Mouse (Mus musculus) limb, embryonic 14.5 days (tissue): Measurements from ENCODE around the gene Cebpb. TPM values are rescaled to one million over a fixed set of nuclear protein-coding genes. Genes with fewer than 3 reads are reported as not detected.

ENCODE experiments used
- ATAC-seq: fragments of 200-750 bp; cut with Nextera tagmentation; 2 replicates; pipeline ENCODE4 v1.8.0; 2017; ENCODE audit warnings: low read depth, moderate number of reproducible peaks, moderate TSS enrichment; ENCODE audit not compliant: low FRiP score
- DNase-seq: peaks from one replicate; pipeline ENCODE4 v3.0.0-alpha.2; 2015; ENCODE audit warnings: low spot score
- H3K27ac ChIP-seq: fragments of 300-500 bp; sonication (generic); replicated peaks from 2 replicates; pipeline ENCODE4 v1.5.1; 2014; ENCODE audit warnings: low read depth, mild to moderate bottlenecking, low read length, moderate library complexity, mixed read lengths
- H3K27me3 ChIP-seq: fragments of 300-500 bp; sonication (generic); 2 replicates; pipeline ENCODE4 v1.6.1; 2014; ENCODE audit warnings: low read length, mixed read lengths; ENCODE audit not compliant: control insufficient read depth, insufficient read depth
- H3K36me3 ChIP-seq: fragments of 300-500 bp; sonication (generic); 2 replicates; pipeline ENCODE4 v1.6.1; 2014; ENCODE audit warnings: mild to moderate bottlenecking, low read length, moderate library complexity, mixed read lengths; ENCODE audit not compliant: control insufficient read depth, insufficient read depth
- H3K4me1 ChIP-seq: fragments of 300-500 bp; sonication (generic); 2 replicates; pipeline ENCODE4 v1.6.1; 2014; ENCODE audit warnings: antibody characterized with exemption, low read length, mixed read lengths; ENCODE audit not compliant: control insufficient read depth, insufficient read depth
- H3K4me2 ChIP-seq: fragments of 300-500 bp; sonication (generic); replicated peaks from 2 replicates; pipeline ENCODE4 v1.6.1; 2014; ENCODE audit warnings: low read depth, mild to moderate bottlenecking, low read length, moderate library complexity; ENCODE audit not compliant: severe bottlenecking
- H3K4me3 ChIP-seq: fragments of 300-500 bp; sonication (generic); replicated peaks from 2 replicates; pipeline ENCODE4 v1.5.1; 2014; ENCODE audit warnings: low read length
- H3K9ac ChIP-seq: fragments of 300-500 bp; sonication (generic); 2 replicates; pipeline ENCODE4 v1.6.1; 2014; ENCODE audit warnings: mild to moderate bottlenecking, low read depth, low read length, moderate library complexity; ENCODE audit not compliant: severe bottlenecking
- H3K9me3 ChIP-seq: fragments of 300-500 bp; sonication (generic); 2 replicates; pipeline ENCODE4 v1.6.1; 2016; ENCODE audit warnings: low read length; ENCODE audit not compliant: control insufficient read depth
- POLR2A ChIP-seq: fragments of 200-500 bp; IDR thresholded peaks from 2 replicates; pipeline ENCODE4 v1.8.0; 2012; ENCODE audit warnings: inconsistent platforms, mild to moderate bottlenecking, moderate library complexity, borderline replicate concordance; ENCODE audit not compliant: insufficient read depth, insufficient read length; ENCODE audit errors: extremely low read depth
- whole genome bisulfite sequencing: fragments of 180-500 bp; shearing (Covaris S2); extraction: QIAGEN DNeasy Blood & Tissue Kit; methylation state at CpG from one replicate; pipeline ENCODE4 v1.1.7; 2014; 5-methylcytosine and 5-hydroxymethylcytosine counted together
- polyA plus RNA-seq, 2 experiments: library from polyadenylated mRNA; depleted of rRNA in 1 of 2; stranded (reverse) in 1 of 2; unstranded in 1 of 2; fragments of >200 nt; fragmentation: Nextera tagmentation in 1 of 2; extraction: Ambion mirVana in 1 of 2; gene quantifications; 2 replicates each; pipeline versions ENCODE4 v1.2.1 to v1.2.3; 2012 to 2014

Cebpb gene
- polyA plus RNA-seq, 2 experiments: 27.4 to 29.7 TPM

DNA sequence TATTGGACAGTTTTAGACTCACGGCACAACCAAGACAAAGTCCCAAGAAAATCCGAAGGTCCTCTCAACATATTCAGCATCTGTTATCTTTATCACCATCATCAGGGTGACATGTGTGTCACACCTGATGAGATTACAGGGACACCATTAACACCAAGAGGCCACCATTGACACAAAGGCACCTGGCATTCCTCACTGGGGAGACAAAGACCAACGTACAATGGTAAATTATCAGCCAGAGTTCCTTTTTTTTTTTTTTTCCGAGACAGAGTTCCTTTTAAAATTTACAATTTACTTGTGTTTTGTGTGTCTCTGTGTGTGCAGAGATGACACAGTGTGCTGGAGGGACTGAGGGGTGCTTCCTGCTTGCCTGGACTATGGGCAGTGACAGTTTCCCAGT, 19.3 kb upstream of the Cebpb start:
- DNase-seq (no peak), ATAC-seq (no peak)
- Histone ChIP-seq H3K9me3 (no peaks in the 10 kb centered on the region), H3K36me3 (no peaks in the 10 kb centered on the region), H3K27me3 (no peaks in the 10 kb centered on the region), H3K9ac (no peak overlapping the region), H3K4me1 (no peaks in the 10 kb centered on the region), H3K4me2 (no peak overlapping the region), H3K27ac (no peak overlapping the region), H3K4me3 (no peak overlapping the region)
- no peak for TF ChIP-seq POLR2A
- 74% methylated on average over 4 of the region's 4 CpGs for WGBS

DNA sequence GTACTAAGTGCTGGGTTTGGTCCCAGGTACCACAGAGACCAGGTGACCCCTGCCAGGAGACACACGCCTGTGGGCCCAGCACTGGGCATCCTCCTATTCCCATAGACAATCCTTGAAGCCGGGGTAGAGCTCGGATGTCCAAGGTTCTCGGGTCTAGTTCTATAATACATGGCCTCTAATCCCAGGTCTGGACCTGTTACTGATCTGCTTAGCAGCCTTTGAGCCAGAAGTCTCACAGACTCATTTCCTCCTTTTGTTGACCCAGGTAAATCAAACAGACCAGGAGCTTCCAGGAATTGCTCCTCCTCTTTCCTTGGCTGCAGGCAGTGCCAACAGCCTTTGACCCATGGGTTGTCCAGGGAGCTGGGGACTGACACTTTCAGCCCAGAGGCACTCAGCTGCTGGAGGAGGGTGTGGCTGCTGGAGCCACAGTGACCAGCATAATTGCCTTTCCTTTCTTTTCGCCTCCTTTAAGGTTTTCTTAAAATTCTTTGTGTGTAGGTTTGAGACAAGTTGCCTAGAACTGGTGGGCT, 17.5 kb upstream of the Cebpb start:
- DNase-seq (no peak), ATAC-seq (no peak)
- no peaks in the 10 kb centered on the region for H3K27me3 ChIP-seq
- H3K4me1 ChIP-seq: no peaks in the 10 kb centered on the region
- no peak overlapping the region for H3K9ac ChIP-seq
- H3K27ac ChIP-seq: no peak overlapping the region
- H3K4me3 ChIP-seq: no peak overlapping the region
- no peak overlapping the region for H3K4me2 ChIP-seq
- TF ChIP-seq POLR2A: no peak
- H3K36me3 ChIP-seq: no peaks in the 10 kb centered on the region
- WGBS: 78% methylated on average over 5 of the region's 5 CpGs
- no peaks in the 10 kb centered on the region for H3K9me3 ChIP-seq

DNA sequence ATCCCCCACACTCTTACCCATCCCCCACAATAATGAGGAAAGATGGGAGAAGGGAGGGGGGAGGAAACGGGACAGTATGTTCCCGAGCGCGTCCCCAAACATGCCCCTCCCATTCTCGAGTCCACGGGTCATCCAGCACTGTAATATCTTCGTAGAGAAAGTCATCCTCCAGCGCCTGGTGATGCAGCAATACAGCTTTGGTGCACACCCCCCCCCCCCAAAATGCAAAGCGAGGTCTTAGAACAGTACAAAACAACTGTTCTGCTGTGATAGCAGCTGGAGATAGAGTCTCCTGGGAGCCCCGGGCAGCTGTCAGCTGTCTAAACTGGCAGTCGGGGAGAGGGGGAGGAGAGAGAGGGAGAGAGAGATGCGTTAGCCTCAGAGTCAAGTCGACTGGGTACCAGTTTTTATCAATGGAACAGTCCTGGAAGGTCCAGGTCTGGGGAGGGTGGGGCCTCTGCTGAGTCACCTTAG, 16.5 kb upstream of the Cebpb start:
- TF ChIP-seq POLR2A: no peak
- H3K4me1 ChIP-seq: no peaks in the 10 kb centered on the region
- 42% methylated on average over 13 of the region's 13 CpGs for WGBS
- H3K9ac ChIP-seq: no peak overlapping the region
- no peak overlapping the region for H3K27ac ChIP-seq
- H3K36me3 ChIP-seq: no peaks in the 10 kb centered on the region
- H3K4me2 ChIP-seq: no peak overlapping the region
- H3K4me3 ChIP-seq: no peak overlapping the region
- peak; percentile 60; the same call in 1 of the 2 replicates for ATAC-seq
- peak; percentile 38 for DNase-seq
- H3K27me3 ChIP-seq: no peaks in the 10 kb centered on the region
- no peaks in the 10 kb centered on the region for H3K9me3 ChIP-seq

DNA sequence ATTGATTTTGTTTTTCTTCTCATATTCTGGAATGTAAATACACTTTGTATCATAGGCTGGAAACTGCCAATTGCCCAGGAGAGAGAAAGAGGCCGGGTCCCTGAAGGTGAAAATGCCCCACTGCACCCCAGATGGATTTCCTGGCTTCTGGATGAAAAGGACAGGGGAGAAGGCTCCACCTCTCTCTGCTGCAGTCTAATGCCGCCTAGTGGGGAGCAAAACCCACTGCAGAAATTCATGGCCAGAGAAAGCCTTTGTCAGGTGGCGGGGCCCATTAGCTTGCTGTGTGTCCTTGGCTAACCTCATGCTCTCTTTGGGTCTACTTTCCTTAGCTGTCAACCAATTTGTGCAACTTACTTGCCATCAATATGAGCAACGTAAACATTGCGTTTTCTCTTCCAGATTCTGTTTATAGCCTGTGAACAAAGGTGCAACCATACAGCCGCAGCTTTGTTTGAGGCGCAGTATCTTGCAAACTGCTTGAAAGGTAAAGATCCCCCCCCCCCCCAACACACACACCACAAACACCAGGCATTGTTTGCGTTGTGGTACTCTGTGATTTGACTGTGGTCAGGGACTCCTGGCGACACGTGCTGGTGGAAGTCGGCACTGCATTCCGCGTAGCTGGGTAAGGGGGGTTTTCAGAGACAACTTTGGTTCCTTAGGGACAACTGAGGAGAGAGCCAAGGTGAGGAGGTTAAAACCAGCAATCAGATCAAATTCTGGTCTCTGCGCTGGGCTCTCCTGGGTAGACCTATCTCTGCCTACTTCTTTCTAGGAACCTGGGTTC, 13.4 kb upstream of the Cebpb start:
- DNase-seq (no peak), ATAC-seq (no peak)
- H3K9ac ChIP-seq: no peak overlapping the region
- 43% methylated on average over 14 of the region's 14 CpGs for WGBS
- TF ChIP-seq POLR2A: no peak
- no peaks in the 10 kb centered on the region for H3K9me3 ChIP-seq
- H3K27me3 ChIP-seq: no peaks in the 10 kb centered on the region
- H3K4me2 ChIP-seq: no peak overlapping the region
- H3K27ac ChIP-seq: no peak overlapping the region
- H3K4me1 ChIP-seq: no peaks in the 10 kb centered on the region
- no peaks in the 10 kb centered on the region for H3K36me3 ChIP-seq
- no peak overlapping the region for H3K4me3 ChIP-seq

DNA sequence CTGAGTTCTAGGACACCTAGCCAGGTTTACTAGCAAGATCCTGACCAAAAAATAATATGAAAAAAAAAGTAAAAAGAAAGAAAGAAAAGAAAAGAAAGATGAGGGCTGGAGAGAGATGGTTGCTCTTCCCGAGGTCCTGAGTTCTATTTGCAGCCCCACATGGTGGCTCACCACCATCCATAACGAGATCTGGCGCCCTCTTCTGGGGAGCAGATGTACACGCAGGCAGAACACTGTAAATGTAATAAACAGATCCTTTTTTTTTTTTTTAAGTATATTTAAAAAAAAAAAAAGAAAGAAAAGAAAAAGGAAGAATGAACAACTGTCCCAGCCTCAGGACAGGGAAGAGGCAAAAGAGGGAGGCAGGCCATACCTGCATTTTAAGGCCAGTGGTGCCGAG, 10.1 kb upstream of the Cebpb start:
- no peaks in the 10 kb centered on the region for H3K27me3 ChIP-seq
- TF ChIP-seq POLR2A: no peak
- ATAC-seq (no peak), DNase-seq (no peak)
- H3K4me1 ChIP-seq: no peaks in the 10 kb centered on the region
- no peaks in the 10 kb centered on the region for H3K36me3 ChIP-seq
- H3K27ac ChIP-seq: no peak overlapping the region
- H3K9me3 ChIP-seq: no peaks in the 10 kb centered on the region
- 46% methylated on average over 5 of the region's 5 CpGs for WGBS
- H3K9ac ChIP-seq: no peak overlapping the region
- H3K4me2 ChIP-seq: no peak overlapping the region
- no peak overlapping the region for H3K4me3 ChIP-seq
